In the genomic region with DNA sequence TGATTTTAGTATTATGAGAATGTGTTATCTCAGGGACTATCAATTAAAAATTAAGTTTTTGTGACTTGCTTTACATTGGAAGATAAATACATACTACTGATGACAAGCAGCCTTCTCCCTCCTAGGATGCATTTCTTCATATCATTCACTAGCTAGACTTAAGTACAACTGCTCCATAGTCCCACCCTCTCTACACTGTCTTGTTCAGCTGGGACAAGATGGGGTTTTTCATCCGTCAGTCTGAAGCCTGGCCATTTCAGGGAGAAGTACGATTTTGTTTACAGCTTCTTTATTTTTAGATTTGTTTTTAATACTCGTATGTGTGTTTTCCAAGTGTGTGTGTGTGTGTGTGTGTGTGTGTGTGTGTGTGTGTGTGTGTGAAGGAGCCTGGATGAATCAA, we compare ENCODE assay signal across 30 mouse cellular contexts.
"Had no signal": no experiment of that assay in that cellular context is flagged by ENCODE, and none has a peak within 500 bp of the region (broad histone marks: within the 10 kb centered on the region; RNA-seq: fewer than 3 reads in every experiment).

No protein-coding gene starts in this region.

- H3K4me1 ChIP-seq: limb, embryonic 10.5 days; limb, embryonic 12.5 days; limb, embryonic 13.5 days; limb, embryonic 15.5 days; liver, embryonic 12.5 days; liver, embryonic 13.5 days; liver, embryonic 15.5 days; lung, embryonic 15.5 days; megakaryocyte, embryonic 14.5 days; midbrain, embryonic 10.5 days; midbrain, embryonic 12.5 days; midbrain, embryonic 15.5 days; neural tube, embryonic 12.5 days had no signal

- H3K27ac ChIP-seq: left cerebral cortex, adult 2 months; limb, embryonic 10.5 days; limb, embryonic 12.5 days; limb, embryonic 13.5 days; limb, embryonic 15.5 days; liver, embryonic 12.5 days; liver, embryonic 13.5 days; liver, embryonic 14.5 days; liver, embryonic 15.5 days; lung, embryonic 15.5 days; macrophage; midbrain, embryonic 10.5 days; midbrain, embryonic 12.5 days; midbrain, embryonic 13.5 days; midbrain, embryonic 15.5 days; neural tube, embryonic 12.5 days had no signal

- H3K4me3 ChIP-seq: left cerebral cortex, adult 2 months; limb, embryonic 10.5 days; limb, embryonic 12.5 days; limb, embryonic 13.5 days; limb, embryonic 15.5 days; liver, embryonic 12.5 days; liver, embryonic 13.5 days; liver, embryonic 15.5 days; lung, embryonic 15.5 days; megakaryocyte, embryonic 14.5 days; midbrain, embryonic 10.5 days; midbrain, embryonic 12.5 days; midbrain, embryonic 13.5 days; midbrain, embryonic 15.5 days; myocyte; neural tube, embryonic 12.5 days had no signal

- H3K4me2 ChIP-seq: limb, embryonic 12.5 days; limb, embryonic 13.5 days; limb, embryonic 15.5 days; liver, embryonic 11.5 days; liver, embryonic 12.5 days; liver, embryonic 13.5 days; liver, embryonic 15.5 days; lung, embryonic 14.5 days; lung, embryonic 15.5 days; midbrain, embryonic 11.5 days; midbrain, embryonic 12.5 days; midbrain, embryonic 13.5 days; midbrain, embryonic 15.5 days; neural tube, embryonic 12.5 days had no signal

- ATAC-seq: liver, embryonic 12.5 days; liver, postnatal 0 days; midbrain, embryonic 15.5 days; midbrain, embryonic 16.5 days had no signal

- DNase-seq: left cerebral cortex, postnatal 4 days; liver; liver, embryonic 13.5 days; liver, postnatal 0 days; lung, embryonic 14.5 days; lung, postnatal 10 days; lung, postnatal 14 days; lung, postnatal 36 days; lung, postnatal 4 days; midbrain, embryonic 14.5 days had no signal

- H3K27me3 ChIP-seq: limb, embryonic 12.5 days; limb, embryonic 13.5 days; limb, embryonic 15.5 days; liver, embryonic 12.5 days; liver, embryonic 13.5 days; liver, embryonic 15.5 days; lung, embryonic 15.5 days; megakaryocyte, embryonic 14.5 days; midbrain, embryonic 12.5 days; midbrain, embryonic 13.5 days; midbrain, embryonic 15.5 days; neural tube, embryonic 12.5 days had no signal

- H3K9me3 ChIP-seq: limb, embryonic 10.5 days; limb, embryonic 12.5 days; limb, embryonic 13.5 days; limb, embryonic 15.5 days; liver, embryonic 12.5 days; liver, embryonic 13.5 days; liver, embryonic 15.5 days; lung, embryonic 15.5 days; midbrain, embryonic 10.5 days; midbrain, embryonic 12.5 days; midbrain, embryonic 13.5 days; midbrain, embryonic 15.5 days; neural tube, embryonic 12.5 days had no signal

- H3K9ac ChIP-seq: limb, embryonic 12.5 days; limb, embryonic 13.5 days; limb, embryonic 15.5 days; liver, embryonic 12.5 days; liver, embryonic 13.5 days; liver, embryonic 14.5 days; liver, embryonic 15.5 days; liver, postnatal 0 days; lung, embryonic 14.5 days; lung, embryonic 15.5 days; midbrain, embryonic 12.5 days; midbrain, embryonic 13.5 days; midbrain, embryonic 15.5 days; neural tube, embryonic 12.5 days had no signal

- H3K36me3 ChIP-seq: limb, embryonic 10.5 days; limb, embryonic 12.5 days; limb, embryonic 13.5 days; limb, embryonic 15.5 days; liver, embryonic 12.5 days; liver, embryonic 13.5 days; liver, embryonic 15.5 days; lung, embryonic 15.5 days; midbrain, embryonic 10.5 days; midbrain, embryonic 12.5 days; midbrain, embryonic 13.5 days; midbrain, embryonic 15.5 days; neural tube, embryonic 12.5 days had no signal
